Mouse (Mus musculus) testis, adult 2 months (tissue): Measurements from ENCODE around the gene Ces1e. TPM values are rescaled to one million over a fixed set of nuclear protein-coding genes. Genes with fewer than 3 reads are reported as not detected.
"Not testable (repeated sequence)": the region's sequence is repeated elsewhere in the genome, so short reads cannot be mapped to it uniquely, and the experiment has no call there.

Source experiments
- H3K27ac ChIP-seq: fragments of 200-500 bp; 2 replicates; pipeline ENCODE4 v1.5.1; 2012; ENCODE audit warnings: low read depth, low read length; ENCODE audit not compliant: control insufficient read depth, insufficient read depth
- H3K27me3 ChIP-seq: fragments of 200-500 bp; 2 replicates; pipeline ENCODE4 v1.6.1; 2012; ENCODE audit warnings: mild to moderate bottlenecking, low read length, moderate library complexity; ENCODE audit not compliant: control insufficient read depth, insufficient read depth
- H3K36me3 ChIP-seq: fragments of 200-500 bp; 2 replicates; pipeline ENCODE4 v1.6.1; 2012; ENCODE audit warnings: mild to moderate bottlenecking, low read length; ENCODE audit not compliant: control insufficient read depth, insufficient read depth
- H3K4me1 ChIP-seq: fragments of 200-500 bp; 2 replicates; pipeline ENCODE4 v1.6.1; 2012; ENCODE audit warnings: low read length; ENCODE audit not compliant: control insufficient read depth, insufficient read depth
- H3K4me3 ChIP-seq: fragments of 200-500 bp; 2 replicates; pipeline ENCODE4 v1.5.1; 2012; ENCODE audit warnings: low read depth, mild to moderate bottlenecking, low read length, moderate library complexity, mixed read lengths; ENCODE audit not compliant: control insufficient read depth
- CTCF ChIP-seq: fragments of 200-500 bp; IDR thresholded peaks from 2 replicates; pipeline ENCODE4 v1.5.1; 2012; ENCODE audit warnings: low read depth, mild to moderate bottlenecking, inconsistent platforms, low read length, moderate library complexity; ENCODE audit not compliant: control insufficient read depth, insufficient read depth, insufficient replicate concordance
- POLR2A ChIP-seq: fragments of 200-500 bp; IDR thresholded peaks from 2 replicates; pipeline ENCODE4 v1.6.1; 2012; ENCODE audit warnings: low read depth, mild to moderate bottlenecking, inconsistent platforms, low read length, moderate library complexity; ENCODE audit not compliant: control insufficient read depth
- polyA plus RNA-seq: library from polyadenylated mRNA; depleted of rRNA; stranded (reverse); fragments of >200 nt; gene quantifications from 2 replicates; pipeline ENCODE4 v1.2.3, GENCODE M21; 2012

Gene Ces1e
- polyA plus RNA-seq, 1 experiment = not detected

- Histone ChIP-seq H3K36me3 (no peaks in the 10 kb centered on the region), H3K27ac (no peak overlapping the region), H3K4me1 (no peaks in the 10 kb centered on the region), H3K4me3 (no peak overlapping the region), H3K27me3 (no peaks in the 10 kb centered on the region)
- TF ChIP-seq CTCF (no peak), POLR2A (no peak)
These were observed 12.0 kb downstream of the Ces1e start for GRCm38 (mm10) chr8:93217375-93217774.

- Histone ChIP-seq H3K27ac (no peak overlapping the region), H3K4me1 (no peaks in the 10 kb centered on the region), H3K27me3 (no peaks in the 10 kb centered on the region), H3K36me3 (no peaks in the 10 kb centered on the region), H3K4me3 (no peak overlapping the region)
- no peak for TF ChIP-seq POLR2A
- TF ChIP-seq CTCF = no peak
These were observed 18.3 kb downstream of the Ces1e start for GRCm38 (mm10) chr8:93211091-93211490.

- not testable (repeated sequence) for H3K4me3 ChIP-seq
These were observed 30.3 kb downstream of the Ces1e start for GRCm38 (mm10) chr8:93199146-93199545.

GRCm38 (mm10) chr8:93197685-93198525 lies 31.5 kb downstream of the Ces1e start, which contains the start of gene Ces1d:
TSS of gene Ces1d (minus strand) at chr8:93197838.
- Histone ChIP-seq H3K36me3 (no peaks in the 10 kb centered on the region), H3K27ac (peak within 1 kb of the TSS; percentile 58; the same call in 1 of the 2 replicates), H3K4me3 (no peak within 1 kb of the TSS), H3K4me1 (no peaks in the 10 kb centered on the region), H3K27me3 (no peaks in the 10 kb centered on the region)
- TF ChIP-seq CTCF (no peak), POLR2A (no peak)

More at GRCm38 (mm10) chr8:93199146-93199545, 30.3 kb downstream of the Ces1e start:
- H3K36me3 ChIP-seq, H3K27me3 ChIP-seq, H3K27ac ChIP-seq, H3K4me1 ChIP-seq: not testable (repeated sequence)

- TF ChIP-seq CTCF = no peak
- TF ChIP-seq POLR2A = no peak
- Histone ChIP-seq H3K36me3 (no peaks in the 10 kb centered on the region), H3K4me1 (no peaks in the 10 kb centered on the region), H3K27me3 (no peaks in the 10 kb centered on the region), H3K27ac (no peak overlapping the region), H3K4me3 (no peak overlapping the region)
These were observed 33.0 kb downstream of the Ces1e start for GRCm38 (mm10) chr8:93196436-93196835.

GRCm38 (mm10) chr8:93180581-93181129 lies 48.8 kb downstream of the Ces1e start:
- no peaks in the 10 kb centered on the region for H3K27me3 ChIP-seq
- no peak overlapping the region for H3K27ac ChIP-seq
- no peaks in the 10 kb centered on the region for H3K36me3 ChIP-seq
- H3K4me3 ChIP-seq = no peak overlapping the region
- no peak for TF ChIP-seq POLR2A
- TF ChIP-seq CTCF = no peak
- H3K4me1 ChIP-seq = no peaks in the 10 kb centered on the region

GRCm38 (mm10) chr8:93176593-93176992 lies 52.8 kb downstream of the Ces1e start:
- Histone ChIP-seq H3K27ac (no peak overlapping the region), H3K4me3 (no peak overlapping the region), H3K36me3 (no peaks in the 10 kb centered on the region), H3K4me1 (no peaks in the 10 kb centered on the region), H3K27me3 (no peaks in the 10 kb centered on the region)
- TF ChIP-seq POLR2A (no peak), CTCF (no peak)

GRCm38 (mm10) chr8:93174554-93174953 lies 54.9 kb downstream of the Ces1e start:
- Histone ChIP-seq H3K36me3 (no peaks in the 10 kb centered on the region), H3K27me3 (no peaks in the 10 kb centered on the region), H3K27ac (no peak overlapping the region), H3K4me1 (no peaks in the 10 kb centered on the region), H3K4me3 (no peak overlapping the region)
- TF ChIP-seq CTCF (no peak), POLR2A (no peak)
